Mouse (Mus musculus) Muller cell, postnatal 12 days (primary cell): Measurements from ENCODE around the gene Col4a2.
"Not testable (repeated sequence)": the region's sequence is repeated elsewhere in the genome, so short reads cannot be mapped to it uniquely, and the experiment has no call there.

Experiments used
- DNase-seq: peaks from one replicate; pipeline ENCODE4 v3.0.0-alpha.2; 2015; ENCODE audit errors: inconsistent ontology term

Col4a2 gene

GRCm38 (mm10) chr8:11478807-11479527 is 166.4 kb downstream of the Col4a2 start:
- no peak for DNase-seq

DNA sequence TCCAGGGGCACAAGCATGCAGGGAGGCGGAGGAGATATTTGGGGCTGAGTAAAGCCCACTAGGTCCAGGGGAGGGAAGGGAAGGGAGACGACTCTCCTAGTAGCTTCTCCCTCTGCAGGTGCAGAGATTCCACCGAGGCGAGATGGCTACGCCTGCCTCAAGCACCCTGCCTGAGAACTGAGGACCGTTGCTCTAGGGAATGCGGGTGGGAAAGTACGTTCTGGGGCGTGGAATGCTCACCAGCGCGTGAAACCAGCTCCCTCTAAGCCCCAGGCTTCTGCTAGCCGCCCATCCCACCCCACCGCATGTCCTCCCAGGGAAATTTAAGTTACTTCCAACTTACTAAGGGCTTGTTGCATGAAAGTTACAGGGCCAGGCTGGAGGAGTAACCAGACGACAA is 167.0 kb downstream of the Col4a2 start:
- no peak for DNase-seq

- no peak for DNase-seq
Observed at GRCm38 (mm10) chr8:11481876-11482275, 169.3 kb downstream of the Col4a2 start.

DNA sequence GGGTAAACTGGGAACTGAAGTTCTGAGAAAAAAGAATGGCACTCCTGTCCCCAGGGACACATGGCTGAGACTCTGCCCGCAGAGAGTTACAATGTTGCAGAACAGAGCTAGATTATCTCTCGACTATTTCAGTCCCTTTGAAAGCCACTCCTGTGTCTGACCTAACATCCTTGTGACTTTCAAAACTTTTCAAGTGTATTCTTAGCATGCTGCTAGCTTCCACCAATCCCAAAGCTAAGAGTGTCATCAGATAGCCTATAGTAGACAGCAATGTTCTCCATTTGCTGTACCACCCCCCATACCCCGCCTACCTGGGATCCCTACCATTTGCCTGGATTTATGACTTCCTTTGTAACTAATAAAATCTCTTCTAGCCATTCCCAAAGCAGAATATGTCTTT is 169.9 kb downstream of the Col4a2 start:
- no peak for DNase-seq

GRCm38 (mm10) chr8:11486142-11486541 is 173.5 kb downstream of the Col4a2 start:
- DNase-seq, result no peak

- no peak for DNase-seq
Observed at GRCm38 (mm10) chr8:11487229-11487628, 174.6 kb downstream of the Col4a2 start.

GRCm38 (mm10) chr8:11492340-11492739 is 179.7 kb downstream of the Col4a2 start:
- DNase-seq, result not testable (repeated sequence)

DNA sequence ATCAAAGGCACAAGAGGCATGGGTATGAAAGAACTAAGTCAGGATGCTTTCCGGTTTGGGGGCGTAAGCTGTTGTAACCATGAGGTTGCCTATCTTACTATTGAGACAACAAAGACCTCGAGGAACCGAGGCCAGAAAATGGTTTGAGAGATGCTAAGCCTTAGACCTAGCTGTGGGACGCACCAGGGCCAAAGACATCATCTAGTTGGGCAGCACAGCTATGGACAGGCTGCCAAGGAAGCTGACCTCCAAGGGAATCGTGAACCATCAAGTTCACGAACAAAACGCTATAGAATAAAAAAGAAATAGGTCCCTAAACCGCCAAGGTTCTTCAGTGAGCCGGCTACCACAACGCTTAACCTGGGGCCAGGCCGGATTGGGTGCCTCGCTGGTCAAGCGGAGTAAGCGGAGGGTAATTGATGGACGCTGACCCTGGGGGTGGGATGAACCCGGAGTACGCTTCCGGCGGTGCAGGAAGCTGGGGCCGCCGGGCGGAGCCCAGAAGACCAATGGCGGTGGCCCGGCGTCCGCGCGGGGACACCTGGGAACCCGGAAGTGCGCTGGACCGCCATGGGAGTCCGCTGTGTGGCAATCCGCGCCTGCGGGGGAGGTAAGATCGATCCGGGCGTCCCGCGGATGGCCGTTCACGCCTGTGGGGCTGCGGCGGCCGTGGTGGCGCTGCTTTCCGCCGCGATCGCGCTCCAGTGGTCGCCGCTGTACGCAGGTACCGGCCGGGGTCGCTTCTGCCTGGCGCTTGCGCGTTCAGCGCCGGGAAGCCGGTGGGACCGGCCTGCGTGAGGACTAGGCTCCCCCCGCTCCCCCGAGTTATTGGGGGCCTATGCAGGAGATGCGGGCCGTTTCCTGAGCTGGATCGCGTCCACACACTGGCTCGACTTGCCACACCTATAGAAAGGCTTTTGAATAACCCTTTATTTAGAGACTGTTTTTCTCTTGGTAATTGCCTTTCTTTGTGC is 184.7 kb downstream of the Col4a2 start, which contains the start of gene Naxd:
Gene Naxd (plus strand): TSS at position 490 of the 974 bp plus-strand sequence.
- peak; percentile 97 for DNase-seq

DNA sequence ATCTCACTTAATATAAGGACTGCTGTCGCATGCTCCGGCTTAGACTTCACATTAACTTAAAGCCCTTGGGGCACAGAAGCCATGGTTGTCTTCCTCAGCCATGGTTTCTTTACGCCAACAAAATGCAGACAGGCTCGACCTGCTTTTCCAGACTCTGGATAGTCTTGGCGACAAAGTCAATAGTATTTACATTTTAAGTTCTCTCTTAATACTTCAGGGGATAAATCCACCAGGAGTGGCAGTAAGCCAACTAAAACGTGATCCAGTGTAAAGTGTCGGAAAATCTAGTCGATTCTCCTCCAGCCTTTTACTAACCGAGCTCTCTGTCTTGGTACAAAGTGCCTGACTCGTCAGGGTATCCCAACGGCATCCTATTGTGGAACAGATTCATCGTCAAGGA is 185.7 kb downstream of the Col4a2 start:
- DNase-seq, result no peak
